Mouse (Mus musculus) kidney, adult 18-20 months (tissue): Measurements from ENCODE around the gene Ncoa6.

Experiments used
- DNase-seq: peaks from one replicate; pipeline ENCODE4 v3.0.0; 2021

Gene Ncoa6

DNA sequence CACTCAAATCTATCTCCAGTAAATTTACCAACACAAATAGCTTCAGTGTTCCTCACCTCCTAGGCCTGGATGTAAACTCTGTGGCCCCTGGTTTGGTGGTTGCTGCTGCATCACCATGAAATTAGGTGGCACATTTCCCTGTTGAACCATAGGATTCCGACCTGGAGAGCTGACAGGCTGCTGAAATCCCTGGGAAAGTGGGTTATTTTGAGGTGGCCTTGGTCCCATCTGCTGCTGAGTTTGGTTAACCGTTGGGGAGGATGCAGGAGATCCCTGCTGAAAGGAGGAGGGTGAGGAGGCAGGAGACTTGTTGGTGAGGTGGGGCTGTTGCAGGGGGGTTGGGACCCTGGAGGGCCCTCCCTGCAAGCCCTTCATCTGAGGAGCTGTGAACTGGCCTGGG, 52.8 kb downstream of the Ncoa6 start:
- DNase-seq: no peak

DNA sequence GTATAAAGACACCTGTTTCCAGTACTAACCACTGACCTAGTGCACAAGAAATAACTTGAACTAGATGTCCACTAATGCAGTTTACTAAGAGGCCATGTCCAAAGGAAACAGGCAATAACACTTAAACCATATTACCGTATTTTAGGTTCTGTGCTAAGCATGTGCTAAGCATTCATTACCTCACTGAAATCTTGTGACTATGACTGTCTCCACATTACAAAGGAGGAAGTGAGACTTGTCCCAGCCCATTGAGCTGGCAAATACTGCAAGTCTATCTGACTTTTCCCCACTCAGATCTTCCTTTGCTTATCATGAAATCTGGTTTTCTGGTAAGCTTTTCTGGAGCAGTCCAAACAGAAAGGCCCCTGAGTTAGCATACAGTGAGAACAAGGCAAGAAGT, 69.1 kb downstream of the Ncoa6 start:
- no peak for DNase-seq

DNA sequence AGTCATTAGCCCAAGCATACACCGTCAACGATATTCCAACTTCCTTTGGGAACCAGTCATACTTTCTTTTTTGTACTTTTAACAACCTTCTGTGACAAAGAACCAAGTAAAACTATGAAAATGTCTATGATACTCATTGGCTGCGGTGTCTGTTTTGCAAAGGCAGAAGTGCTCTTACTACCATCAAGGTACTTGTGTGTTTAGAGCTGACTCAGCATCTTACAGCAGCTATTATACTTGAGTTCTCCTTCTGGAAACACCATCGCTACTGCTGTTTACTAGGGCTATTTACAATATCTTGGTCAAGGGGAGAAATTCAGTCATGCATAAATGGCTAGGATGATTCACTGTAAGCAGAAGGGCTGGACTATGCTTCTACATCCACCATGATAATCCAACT, 71.8 kb downstream of the Ncoa6 start:
- no peak for DNase-seq

DNA sequence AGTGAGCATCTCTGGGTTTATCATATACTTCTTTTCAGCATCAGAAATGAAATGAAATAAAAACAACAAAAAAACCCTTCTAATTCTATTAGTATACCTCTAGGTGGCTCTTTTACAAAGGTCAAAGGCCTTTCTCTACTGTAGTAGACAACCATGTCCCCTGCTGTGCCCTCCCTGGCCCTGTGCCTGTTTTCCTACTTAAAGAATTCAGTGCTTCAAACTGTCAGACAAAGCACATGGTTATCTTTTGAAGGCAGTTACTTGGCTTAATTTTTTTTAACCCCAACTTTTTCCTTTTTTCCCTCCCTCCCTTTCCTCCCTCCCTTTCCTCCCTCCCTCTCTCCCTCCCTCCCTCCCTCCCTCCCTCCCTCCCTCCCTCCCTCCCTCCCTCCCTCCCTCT, 73.4 kb downstream of the Ncoa6 start:
- no peak for DNase-seq

DNA sequence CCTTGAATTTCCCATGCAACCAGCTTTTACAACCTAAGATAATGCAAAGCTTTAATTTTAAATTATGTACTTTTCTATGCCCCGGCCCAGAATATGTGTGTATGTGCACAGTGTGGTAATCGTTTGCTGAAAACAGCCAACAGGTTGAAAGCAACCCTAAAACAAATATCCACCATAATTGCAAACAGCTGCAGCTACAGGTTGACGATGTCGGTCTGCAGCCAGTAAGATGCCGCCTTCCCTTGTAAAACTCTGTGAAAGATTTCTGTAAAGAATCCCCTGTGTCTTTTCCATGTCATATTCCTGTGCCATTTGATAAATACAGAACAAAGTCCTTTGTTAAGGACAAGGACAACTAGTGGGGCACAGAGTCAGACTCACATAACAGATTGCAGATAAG, 79.1 kb downstream of the Ncoa6 start:
- DNase-seq: no peak

DNA sequence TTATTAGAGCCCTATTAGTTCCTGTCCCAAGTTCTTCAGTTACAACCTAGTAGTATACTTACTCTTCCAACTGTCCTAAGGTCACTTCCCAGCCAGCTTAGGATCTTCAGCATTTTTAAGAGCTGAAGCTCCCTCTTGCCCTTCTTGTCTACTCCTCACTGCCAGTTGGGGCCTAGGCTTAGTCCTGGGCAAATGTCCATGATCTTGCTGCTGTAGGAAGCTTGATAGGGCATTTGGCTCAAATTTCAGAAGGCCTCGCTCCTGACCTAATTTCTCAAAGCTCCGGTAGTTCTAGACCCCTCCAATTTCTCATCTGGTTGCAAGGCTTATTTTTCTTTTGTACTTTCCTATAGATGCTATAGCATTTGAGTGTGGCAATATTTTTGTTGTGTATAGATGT, 85.1 kb downstream of the Ncoa6 start:
- no peak for DNase-seq

DNA sequence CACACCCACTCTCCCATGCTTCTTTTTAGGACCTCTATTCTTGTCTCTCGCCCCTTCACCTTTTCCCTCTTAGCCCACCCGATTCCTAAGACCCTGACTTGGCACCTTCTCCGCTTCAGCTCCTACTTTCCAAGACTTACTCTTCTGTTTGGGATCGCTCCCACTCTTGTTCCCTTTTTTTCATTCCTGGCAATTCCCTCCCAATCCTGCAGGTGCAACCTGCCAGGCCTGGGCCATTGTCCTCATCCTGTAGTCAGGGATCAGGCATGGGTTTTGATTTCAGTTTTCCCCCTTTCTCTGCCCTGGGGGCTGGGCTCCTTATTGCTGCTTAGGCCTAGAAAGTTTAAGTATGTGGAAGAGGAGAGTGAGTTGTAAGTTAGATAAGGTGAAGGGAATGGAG, 86.6 kb downstream of the Ncoa6 start:
- no peak for DNase-seq

DNA sequence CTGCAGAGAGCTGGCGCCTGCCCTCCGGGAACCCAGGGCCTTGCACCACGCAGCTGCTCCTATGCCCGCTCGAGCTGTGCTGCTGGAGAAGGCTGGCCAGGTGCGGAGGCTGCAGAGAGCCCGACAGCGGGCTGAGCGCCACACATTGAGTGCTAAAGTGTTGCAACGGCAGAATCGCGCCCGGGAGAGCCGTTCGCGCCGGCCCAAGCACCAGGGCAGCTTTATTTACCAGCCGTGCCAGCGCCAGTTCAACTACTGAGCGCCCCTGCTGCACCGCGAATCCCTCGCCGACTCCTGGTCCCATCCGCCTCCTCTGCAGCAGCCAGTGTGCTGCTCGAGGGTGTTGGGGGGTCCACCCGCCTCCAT, 87.2 kb downstream of the Ncoa6 start:
- DNase-seq: no peak

DNA sequence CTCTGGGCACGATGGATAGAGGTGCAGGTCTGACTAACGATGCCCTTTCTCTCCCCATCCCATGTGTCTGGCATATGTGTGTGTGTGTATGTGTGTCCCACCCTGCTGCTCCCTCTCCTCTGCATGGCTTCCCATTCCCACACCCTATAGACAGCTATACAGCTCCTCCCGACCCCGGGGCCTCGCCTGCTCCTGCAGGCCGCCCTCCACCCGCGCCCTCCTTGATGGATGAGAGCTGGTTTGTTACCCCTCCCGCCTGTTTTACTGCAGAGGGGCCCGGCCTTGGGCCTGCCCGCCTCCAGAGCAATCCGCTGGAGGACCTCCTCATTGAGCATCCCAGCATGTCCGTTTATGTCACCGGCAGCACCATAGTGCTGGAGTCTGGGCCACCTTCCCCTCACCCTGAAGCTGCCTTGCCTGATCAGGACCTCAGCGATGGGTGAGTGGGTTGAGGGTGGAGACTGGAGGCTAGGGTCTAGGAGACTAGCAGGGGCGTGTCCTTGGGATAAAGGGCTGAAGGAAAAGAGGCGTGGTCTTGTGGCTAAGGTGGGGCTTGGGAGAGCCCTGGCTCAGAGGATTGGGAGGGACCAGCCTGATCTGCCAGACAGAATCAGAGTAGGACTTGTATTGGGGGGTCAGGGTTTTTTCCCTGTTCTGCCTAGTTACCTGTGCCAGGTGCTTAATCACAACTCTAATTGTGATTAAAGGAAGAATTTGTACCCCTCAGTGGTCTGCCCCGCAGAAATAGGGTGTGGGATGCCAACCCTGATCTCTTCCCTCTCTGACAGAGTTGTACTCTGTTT, 87.8 kb downstream of the Ncoa6 start:
- no peak for DNase-seq

DNA sequence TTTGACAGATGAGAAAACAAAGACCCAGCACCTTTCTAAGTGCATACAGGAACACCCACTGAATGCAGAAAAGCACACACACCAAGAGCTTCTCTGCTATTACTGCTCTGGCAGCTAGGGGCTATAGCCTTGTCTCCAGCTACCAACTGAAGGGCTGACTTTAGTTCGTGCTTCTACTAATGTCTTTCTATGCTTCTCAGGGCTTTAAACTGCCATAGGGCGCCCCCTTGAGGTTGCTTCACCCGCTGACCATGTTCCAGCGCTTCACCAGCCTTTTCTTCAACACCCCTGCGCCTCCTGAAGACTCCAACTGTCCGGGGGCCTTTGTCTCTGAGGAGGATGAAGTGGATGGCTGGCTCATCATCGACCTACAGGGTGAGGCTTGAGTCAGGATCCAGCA, 88.6 kb downstream of the Ncoa6 start:
- peak; percentile 86 for DNase-seq

DNA sequence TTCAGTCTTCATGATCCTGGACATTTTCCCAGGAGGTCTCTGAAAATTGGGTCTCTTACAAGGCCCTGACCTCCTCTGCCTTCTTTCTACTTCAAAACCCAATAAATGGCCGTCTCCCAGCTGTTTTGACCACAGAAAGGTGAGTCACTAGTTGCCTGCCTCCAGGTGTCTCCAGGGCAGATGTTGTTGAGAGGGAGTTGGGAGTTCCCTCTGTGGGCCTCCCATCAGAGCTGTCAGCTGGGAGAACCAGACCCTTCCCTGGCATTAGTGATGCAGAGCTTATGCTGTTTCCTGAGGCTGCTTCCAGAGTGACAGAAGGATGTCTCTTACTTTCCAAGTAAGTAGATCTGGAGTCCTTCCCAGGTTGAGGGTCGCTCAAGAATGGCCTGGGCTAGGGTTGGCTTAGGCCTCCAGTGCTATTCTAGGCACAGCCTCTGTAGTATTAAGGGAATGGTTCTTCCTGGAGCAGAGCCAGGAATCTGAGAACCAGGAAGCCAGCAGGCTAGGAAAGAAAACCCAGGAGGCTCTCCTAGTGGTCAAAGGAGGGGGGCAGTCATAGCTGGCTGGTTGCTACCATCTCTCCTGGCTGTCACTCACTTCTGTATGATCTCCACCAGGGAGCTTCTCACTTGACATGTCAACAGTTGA, 90.8 kb downstream of the Ncoa6 start:
- peak; percentile 49 for DNase-seq

DNA sequence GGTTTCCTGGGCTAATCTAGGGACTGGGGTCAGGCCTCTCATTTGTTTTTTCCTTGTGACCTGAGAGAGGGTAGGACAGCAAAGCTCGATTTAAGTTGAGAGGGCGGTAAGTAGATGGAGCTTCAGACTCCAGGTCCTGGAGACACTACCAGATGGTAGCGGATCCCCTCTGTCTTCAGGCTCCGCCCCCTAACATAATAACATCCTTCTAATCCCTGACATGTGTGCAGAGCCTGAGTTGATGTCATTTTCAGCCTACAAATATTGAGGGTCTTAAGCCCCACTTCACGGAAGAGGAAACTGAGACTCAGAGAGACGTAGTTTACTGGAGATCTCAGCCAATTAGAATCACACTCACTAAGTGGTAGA, 91.4 kb downstream of the Ncoa6 start:
- DNase-seq: no peak

DNA sequence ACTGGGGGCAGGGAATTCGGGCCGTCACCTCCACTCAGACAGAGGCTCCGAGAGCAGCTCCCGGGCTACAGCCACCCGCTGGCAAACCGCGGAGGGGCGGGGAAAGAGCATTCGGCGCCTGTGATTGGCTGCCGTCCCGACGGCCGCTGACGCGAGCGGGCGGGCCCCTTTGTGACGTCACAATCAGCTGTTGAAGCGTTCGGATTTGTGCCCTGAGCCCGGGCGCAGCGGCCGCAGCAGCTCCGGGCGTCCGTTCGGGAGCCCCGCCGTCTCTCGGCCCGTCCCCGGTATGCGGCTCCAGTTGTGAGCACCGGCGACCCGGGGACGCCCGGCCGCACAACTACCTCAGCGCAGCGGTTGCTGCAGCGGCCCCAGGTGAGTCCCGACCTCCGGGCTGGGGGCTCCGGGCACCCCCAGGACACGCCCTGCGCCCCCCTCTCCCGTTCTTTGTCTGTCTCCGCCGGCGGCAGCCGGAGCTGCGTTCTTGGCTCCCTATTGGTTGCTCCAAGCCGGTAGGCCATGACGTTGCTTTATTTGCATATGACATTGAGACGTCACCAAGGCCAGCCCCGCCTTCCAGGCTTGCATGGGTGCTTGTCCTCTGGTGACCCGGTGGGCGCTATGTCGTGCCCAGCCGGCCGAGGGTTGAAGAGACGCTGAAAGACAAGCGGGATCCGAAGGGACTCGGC, 91.9 kb downstream of the Ncoa6 start:
- peak; percentile 99 for DNase-seq

DNA sequence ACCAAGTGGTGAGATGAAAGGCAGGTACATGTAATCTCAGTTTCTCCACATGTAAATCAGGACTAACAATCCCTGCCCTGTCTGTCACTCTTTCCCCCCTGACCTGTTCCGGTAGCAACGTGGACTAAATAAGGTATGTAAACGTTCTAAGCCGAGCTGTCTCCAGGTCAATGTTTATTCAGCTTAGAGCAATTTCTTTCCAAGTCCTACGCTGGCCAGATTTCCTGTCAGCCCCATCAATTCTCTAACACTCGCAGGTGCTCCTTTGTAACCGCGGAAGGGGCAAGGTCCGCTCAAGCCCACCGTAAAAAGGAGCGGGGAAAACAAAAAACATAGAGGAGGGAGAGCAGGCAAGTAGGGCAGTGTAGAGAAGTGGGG, 92.6 kb downstream of the Ncoa6 start:
- DNase-seq: no peak

DNA sequence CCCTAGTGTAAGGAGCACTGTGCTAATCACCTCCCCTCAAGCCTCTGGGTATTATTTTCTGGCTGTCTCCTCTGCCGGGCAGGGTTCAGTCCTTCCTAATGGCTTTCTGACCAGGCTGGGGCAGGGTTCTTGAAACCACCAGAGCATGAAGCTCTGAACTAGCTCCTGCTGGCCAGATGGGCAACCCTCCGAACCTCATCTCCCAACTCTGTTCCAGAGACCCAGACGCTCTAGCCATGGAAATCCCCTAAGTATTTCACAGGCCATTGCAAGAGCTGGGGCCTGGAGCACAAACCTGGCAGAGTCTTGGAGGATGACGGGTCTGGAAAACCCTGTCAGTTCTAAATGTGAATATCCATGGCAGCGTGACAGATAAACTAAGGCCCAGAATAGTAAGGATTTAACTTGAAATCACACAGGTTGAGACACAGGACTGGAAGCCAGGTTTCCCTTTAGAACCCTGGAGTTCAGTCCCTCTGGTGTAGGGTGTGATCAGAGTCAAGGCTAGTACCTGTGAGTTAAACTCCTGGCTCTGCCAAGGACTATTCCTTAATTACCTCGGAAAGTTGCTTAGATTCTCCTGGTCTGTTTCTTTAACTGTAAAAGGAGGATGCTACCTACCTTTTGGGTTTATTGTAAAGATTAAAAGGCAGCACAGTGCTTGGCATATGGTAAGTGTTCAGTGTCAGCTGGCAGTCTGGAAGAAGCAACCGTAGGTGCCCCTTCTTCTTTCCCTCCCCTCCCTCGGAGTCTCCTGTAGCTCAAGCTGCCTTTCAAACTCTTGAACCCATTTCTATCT, 93.2 kb downstream of the Ncoa6 start, which contains the start of gene Trp53inp2:
Trp53inp2 (plus strand) TSS at position 799 of the 799 bp plus-strand sequence.
- DNase-seq: peak; percentile 65

DNA sequence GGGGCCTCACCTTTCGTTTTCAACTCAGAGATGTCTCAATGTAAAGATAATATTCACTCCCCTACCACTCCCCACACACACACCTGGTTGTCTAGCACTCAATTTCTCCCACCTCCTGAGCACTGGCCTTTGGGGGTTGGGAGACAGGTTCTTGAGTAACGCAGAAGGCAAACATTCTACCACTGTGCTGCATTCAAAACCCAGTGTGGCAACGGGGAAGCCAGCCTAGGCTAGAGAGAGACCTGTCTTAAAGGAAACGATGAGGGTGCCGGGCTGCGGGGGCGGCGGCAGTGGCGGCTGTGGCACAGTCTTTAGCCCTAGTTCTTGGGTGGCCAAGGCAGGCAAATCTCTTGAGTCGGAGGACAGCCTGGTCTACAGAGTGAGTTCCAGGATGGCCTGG, 97.5 kb downstream of the Ncoa6 start:
- no peak for DNase-seq

DNA sequence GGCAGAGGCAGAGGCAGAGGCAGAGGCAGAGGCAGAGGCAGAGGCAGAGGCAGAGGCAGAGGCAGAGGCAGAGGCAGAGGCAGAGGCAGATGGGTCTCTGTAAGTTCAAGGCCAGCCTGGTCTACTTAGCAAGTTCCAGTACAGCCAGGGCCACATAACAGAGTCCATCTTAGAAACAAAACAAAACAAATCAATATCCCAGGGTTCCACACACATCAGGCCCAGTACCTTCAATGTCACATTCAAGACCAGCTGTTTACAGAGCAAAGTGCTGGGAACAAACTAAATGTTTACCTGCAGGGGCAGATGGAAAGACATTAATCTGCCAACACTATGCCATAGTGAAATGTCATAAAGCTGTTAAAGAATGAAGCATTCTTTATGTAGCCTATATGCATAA, 99.2 kb downstream of the Ncoa6 start:
- no peak for DNase-seq

DNA sequence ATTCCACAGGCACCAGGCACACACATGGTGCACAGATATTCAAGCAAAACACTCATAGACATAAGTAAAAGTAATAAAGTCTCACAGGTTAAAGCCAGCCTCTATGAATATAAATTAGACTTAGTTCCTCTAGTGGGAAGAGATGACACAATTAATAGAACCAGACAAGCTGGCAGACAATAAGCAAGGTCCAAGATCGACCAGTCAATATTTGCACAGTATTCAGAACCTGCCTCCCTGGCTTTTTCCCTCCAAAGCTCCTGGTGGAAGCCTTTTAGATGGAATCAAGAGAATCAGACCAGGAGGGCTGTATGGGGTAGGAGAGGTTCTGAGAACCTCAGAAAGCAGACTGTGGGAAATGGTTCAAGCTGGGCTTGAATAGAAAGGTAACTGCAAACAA, 99.8 kb downstream of the Ncoa6 start:
- no peak for DNase-seq

DNA sequence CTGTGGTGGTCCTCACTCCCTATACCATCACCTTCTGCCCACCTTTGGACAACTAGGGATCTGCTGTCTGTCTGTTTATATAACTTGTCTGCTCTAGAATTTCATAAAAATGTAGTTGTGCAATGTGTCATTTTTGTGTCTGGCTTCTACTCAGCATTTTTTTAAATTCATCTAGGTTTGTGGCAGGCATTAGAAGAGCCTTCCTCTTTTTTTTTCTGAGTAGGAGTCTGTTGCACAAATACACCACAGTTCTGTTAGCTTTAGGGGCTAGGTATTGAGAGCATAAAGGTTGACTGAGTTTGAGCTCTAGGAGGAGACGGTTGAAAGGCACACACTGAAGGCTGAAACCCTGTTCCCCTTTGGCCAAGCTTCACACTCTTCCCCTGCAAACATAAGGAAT, 100.4 kb downstream of the Ncoa6 start:
- DNase-seq: no peak

DNA sequence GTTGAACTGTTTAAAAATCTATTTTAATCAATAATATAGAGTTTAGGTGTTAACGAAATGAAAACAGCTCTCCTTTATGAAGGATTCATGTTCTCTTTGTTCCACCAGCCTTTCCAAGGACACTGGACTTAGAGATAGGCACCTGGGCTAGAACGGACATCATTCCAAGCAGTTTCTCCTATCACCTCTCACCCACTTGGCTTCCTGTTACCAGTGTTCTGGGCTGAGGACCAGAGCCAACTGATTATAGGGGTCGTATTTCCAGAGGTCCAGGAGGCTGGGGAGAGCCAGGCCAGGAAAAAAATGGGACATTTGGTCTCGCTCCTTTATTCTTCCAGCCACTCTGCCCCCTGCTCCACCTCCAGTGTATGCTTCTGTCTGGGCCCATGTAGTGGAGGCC, 101.2 kb downstream of the Ncoa6 start:
- DNase-seq: no peak

DNA sequence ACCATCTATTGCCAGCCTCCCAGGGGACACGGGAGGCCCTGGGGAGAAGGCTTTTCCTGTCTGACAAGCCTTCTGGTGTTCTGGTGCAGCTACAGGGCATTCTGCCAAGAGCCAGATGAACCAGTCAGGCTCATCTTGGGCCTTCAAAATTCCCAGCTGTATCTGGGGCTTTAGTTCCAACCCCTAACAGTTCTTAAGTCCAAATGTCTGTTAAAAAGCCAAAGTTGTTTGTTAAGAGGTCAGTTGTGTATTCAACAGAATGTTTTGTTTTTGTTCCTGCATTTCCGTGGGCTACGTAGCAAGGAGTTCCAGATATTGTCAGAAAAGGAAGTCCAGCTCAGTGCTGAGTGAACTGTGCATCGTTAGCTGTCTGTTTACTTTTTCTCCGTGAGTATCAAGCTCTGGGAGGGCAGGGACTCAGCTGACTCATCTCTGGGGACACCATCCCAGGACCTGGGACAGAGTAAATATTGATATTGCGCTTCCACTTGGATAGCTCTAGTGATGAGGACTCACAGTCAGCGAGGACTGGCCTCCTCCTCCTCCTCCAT, 104.3 kb downstream of the Ncoa6 start:
- peak; percentile 52 for DNase-seq

DNA sequence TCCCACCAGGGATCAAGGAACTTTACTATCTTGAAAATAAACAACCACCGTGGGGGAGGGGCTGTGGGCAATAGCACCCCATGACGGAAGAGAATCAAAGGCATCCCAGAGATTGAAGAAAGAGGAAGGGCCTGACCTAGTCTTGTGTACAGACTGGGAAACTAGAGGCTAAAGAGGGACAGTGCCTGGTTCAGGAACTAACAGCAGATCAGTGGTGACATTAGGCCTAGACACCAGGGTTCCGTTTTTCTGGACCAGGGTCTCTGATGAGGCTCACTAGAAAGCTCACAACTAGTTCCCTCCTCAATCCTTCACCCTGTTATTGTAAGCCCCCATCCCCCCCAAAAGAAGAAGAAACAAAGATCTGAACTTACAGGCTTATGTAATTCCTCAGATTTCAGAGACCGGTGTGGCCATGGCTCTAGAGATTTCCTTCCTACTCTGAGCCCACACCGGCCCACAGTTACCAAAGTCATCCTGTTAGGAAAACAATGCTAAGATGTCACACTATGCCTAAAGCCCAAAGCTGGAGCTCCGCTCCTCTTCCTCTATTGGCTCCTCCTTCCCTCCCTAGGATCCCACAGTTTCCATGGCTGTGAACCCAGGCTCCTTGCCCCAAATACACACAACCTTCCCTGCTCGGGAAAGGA, 105.9 kb downstream of the Ncoa6 start:
- no peak for DNase-seq
